Mouse (Mus musculus) spleen, adult 2 months (tissue): ENCODE measurements around the gene Srrd. TPM values are rescaled to one million over a fixed set of nuclear protein-coding genes. Genes with fewer than 3 reads are reported as not detected.

Experiments
- DNase-seq, 2 experiments: peaks; one replicate each; pipeline versions ENCODE4 v3.0.0 to v3.0.0-alpha.2; 2012 to 2021; ENCODE audit warnings: low spot score in 2 of 2, low read depth in 1 of 2
- H3K27ac ChIP-seq: fragments of 200-500 bp; 2 replicates; pipeline ENCODE4 v1.5.1; 2012; ENCODE audit warnings: low read length, inconsistent platforms; ENCODE audit not compliant: insufficient read depth
- H3K27me3 ChIP-seq: fragments of 200-500 bp; 2 replicates; pipeline ENCODE4 v1.6.1; 2012; ENCODE audit warnings: mild to moderate bottlenecking, moderate library complexity, low read length, inconsistent platforms; ENCODE audit not compliant: control insufficient read depth, insufficient read depth
- H3K36me3 ChIP-seq: fragments of 200-500 bp; 2 replicates; pipeline ENCODE4 v1.6.1; 2012; ENCODE audit warnings: mild to moderate bottlenecking, low read length, inconsistent platforms; ENCODE audit not compliant: control insufficient read depth, insufficient read depth
- H3K4me1 ChIP-seq: fragments of 200-500 bp; 2 replicates; pipeline ENCODE4 v1.6.1; 2011; ENCODE audit warnings: inconsistent platforms; ENCODE audit not compliant: control insufficient read depth, insufficient read depth, insufficient read length
- H3K4me3 ChIP-seq: fragments of 200-500 bp; 2 replicates; pipeline ENCODE4 v1.5.1; 2011; ENCODE audit warnings: mild to moderate bottlenecking, inconsistent platforms; ENCODE audit not compliant: insufficient read depth, insufficient read length; ENCODE audit errors: extremely low read depth
- CTCF ChIP-seq: fragments of 200-500 bp; IDR thresholded peaks from 2 replicates; pipeline ENCODE4 v1.5.1; 2011; ENCODE audit warnings: mild to moderate bottlenecking, inconsistent platforms; ENCODE audit not compliant: insufficient read depth, insufficient read length, insufficient replicate concordance; ENCODE audit errors: extremely low read depth
- POLR2A ChIP-seq: fragments of 200-500 bp; IDR thresholded peaks from 2 replicates; pipeline ENCODE4 v1.6.1; 2011; ENCODE audit warnings: low read depth, low read length, inconsistent platforms
- WGBS: fragments of 180-500 bp; shearing (Covaris S2); methylation state at CpG from one replicate; pipeline ENCODE4 v1.1.7; 2018; 5-methylcytosine and 5-hydroxymethylcytosine counted together
- polyA plus RNA-seq: library from polyadenylated mRNA; depleted of rRNA; stranded (reverse); fragments of >200 nt; gene quantifications from 2 replicates; pipeline ENCODE4 v1.2.3, GENCODE M21; 2012; rRNA removed

Srrd gene
- 30.8 and 33.6 TPM in 2 replicates for polyA plus RNA-seq

DNA sequence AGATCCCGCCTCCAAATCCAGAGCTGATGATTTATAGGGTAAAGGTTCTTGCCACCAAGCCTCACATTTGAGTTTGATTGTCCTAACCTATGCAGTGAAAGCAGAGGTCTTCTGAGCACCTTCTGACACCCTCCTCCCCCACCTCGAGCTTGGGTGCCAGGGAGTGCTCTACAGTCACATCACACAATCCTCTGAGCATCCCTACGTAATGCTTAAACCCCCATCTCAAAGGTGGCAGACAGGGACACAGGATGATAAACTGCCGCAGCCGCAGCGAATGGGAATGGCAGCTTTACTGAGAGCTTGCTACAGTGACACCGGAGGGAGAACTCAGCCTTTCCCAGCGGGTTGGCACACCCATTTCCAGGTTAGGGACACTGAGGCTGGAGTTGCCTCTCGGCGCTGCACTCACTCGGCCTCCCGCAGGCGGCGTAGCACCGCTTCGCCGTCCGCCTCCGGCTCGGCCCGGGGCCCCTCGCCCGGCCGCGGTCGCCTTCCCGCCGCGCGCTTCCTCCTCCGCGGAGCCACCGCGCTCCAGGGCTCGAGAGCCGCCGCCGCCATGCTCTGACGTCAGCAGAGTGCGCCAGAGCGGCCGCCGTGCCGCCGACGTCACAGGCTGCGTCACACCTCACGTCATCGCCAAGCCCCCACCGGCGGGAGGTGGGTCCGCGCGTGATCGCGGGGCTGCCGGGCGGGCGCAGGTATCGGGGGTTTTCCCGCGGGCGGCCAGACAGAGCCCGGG is at the start of gene Srrd, which contains the start of gene Hps4:
Srrd (minus strand) TSS at position 578 of the 742 bp plus-strand sequence.
Hps4 (plus strand) TSS at position 621 of the 742 bp plus-strand sequence.
- peak; percentile 69 to 75 for DNase-seq
- Histone ChIP-seq H3K27ac (peak within 1 kb of the TSS; percentile 45), H3K27me3 (no peaks in the 10 kb centered on the region), H3K4me3 (peak within 1 kb of the TSS; percentile 77), H3K4me1 (peaks cover 5% of the 10 kb centered on the region; the same call in 1 of the 2 replicates), H3K36me3 (peaks cover 10% of the 10 kb centered on the region)
- WGBS: 2% methylated on average over 61 of the region's 64 CpGs
- no peak for TF ChIP-seq POLR2A
- no peak for TF ChIP-seq CTCF

DNA sequence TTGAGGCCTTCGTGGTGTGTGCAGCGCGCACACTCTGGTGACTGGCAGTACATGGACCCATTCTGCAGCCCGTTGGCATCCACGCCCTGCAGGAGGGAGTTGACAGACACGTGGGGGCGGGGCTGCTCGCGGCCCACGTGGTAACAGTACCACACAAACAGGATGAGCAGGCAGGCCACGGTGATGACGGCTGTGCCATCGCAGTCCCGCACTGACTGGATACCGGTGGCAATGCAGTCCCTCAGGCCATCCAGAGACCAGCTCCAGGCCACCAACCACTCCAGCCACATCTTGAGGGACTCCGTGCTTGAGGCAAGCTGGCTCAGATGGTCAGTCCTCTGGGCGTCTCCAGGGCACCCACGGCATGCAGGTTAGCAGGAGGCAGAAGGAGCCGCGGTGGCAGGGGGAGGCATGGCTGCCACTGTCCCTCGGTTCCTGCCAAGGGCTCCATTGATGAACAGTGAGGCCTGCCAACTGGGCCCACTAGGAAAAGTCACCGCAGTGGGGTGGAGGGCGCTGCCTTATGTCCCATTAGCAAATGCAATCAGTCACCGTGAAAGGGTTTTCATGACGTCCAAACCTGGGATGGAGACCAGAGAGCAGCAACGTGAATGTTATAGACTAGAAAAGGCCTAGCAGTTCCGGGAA is 49.0 kb upstream of the Srrd start:
- H3K4me3 ChIP-seq: no peak overlapping the region
- no peaks in the 10 kb centered on the region for H3K36me3 ChIP-seq
- WGBS: 73% methylated on average over 27 of the region's 27 CpGs
- no peaks in the 10 kb centered on the region for H3K4me1 ChIP-seq
- H3K27ac ChIP-seq: no peak overlapping the region
- H3K27me3 ChIP-seq: peaks cover 9% of the 10 kb centered on the region
- DNase-seq: no peak
- no peak for TF ChIP-seq POLR2A
- no peak for TF ChIP-seq CTCF

GRCm38 (mm10) chr5:112391002-112391401 is 48.2 kb upstream of the Srrd start:
- no peak for DNase-seq
- Histone ChIP-seq H3K36me3 (no peaks in the 10 kb centered on the region), H3K4me1 (no peaks in the 10 kb centered on the region), H3K27me3 (peaks cover 9% of the 10 kb centered on the region), H3K27ac (no peak overlapping the region), H3K4me3 (no peak overlapping the region)
- no peak for TF ChIP-seq CTCF
- TF ChIP-seq POLR2A: no peak
- 64% methylated on average over 16 of the region's 16 CpGs for WGBS

GRCm38 (mm10) chr5:112389352-112389751 is 46.5 kb upstream of the Srrd start:
- WGBS: 57% methylated on average over 9 of the region's 9 CpGs
- no peak overlapping the region for H3K4me3 ChIP-seq
- H3K27me3 ChIP-seq: peaks cover 1% of the 10 kb centered on the region
- DNase-seq: no peak
- no peaks in the 10 kb centered on the region for H3K36me3 ChIP-seq
- peaks cover 4% of the 10 kb centered on the region; the same call in 1 of the 2 replicates for H3K4me1 ChIP-seq
- no peak overlapping the region for H3K27ac ChIP-seq
- no peak for TF ChIP-seq CTCF
- TF ChIP-seq POLR2A: no peak

DNA sequence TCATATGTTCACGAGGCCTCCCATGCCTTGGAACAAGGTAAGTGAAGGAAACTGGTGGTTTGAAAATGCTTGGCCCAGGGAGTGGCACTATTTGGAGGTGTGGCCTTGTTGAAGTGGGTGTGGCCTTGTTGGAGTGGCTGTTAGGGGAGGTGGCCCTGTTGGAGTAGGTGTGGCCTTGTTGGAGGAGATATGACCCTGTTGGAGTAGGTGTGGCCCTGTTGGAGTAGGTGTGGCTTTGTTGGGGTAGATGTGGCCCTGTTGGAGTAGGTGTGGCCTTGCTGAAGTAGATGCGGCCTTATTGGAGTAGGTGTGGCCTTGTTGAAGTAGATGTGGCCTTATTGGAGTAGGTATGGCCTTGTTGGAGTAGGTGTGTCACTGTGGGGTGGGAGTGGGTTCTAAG is 43.1 kb upstream of the Srrd start:
- H3K4me1 ChIP-seq: peaks cover 4% of the 10 kb centered on the region; the same call in 1 of the 2 replicates
- 85% methylated on average over 2 of the region's 2 CpGs for whole genome bisulfite sequencing

GRCm38 (mm10) chr5:112384805-112385472 is 42.1 kb upstream of the Srrd start:
- WGBS: 14% methylated on average over 13 of the region's 13 CpGs
- no peaks in the 10 kb centered on the region; the same call in 1 of the 2 replicates for H3K36me3 ChIP-seq
- TF ChIP-seq POLR2A: no peak

More for the DNA sequence above, 43.1 kb upstream of the Srrd start:
- TF ChIP-seq CTCF (no peak), POLR2A (no peak)
- no peaks in the 10 kb centered on the region for H3K27me3 ChIP-seq
- no peak overlapping the region for H3K27ac ChIP-seq
- no peaks in the 10 kb centered on the region for H3K36me3 ChIP-seq
- DNase-seq: no peak
- no peak overlapping the region for H3K4me3 ChIP-seq

More at GRCm38 (mm10) chr5:112384805-112385472, 42.1 kb upstream of the Srrd start:
- Histone ChIP-seq H3K27ac (peak overlapping the region; percentile 32; the same call in 1 of the 2 replicates), H3K27me3 (no peaks in the 10 kb centered on the region), H3K4me3 (no peak overlapping the region), H3K4me1 (peaks cover 4% of the 10 kb centered on the region; the same call in 1 of the 2 replicates)
- DNase-seq: peak in 1 of 2 experiments; percentile 24
